Mouse (Mus musculus) CH12.LX (cell line): ENCODE measurements around the gene Eva1a. TPM values are rescaled to one million over a fixed set of nuclear protein-coding genes. Genes with fewer than 3 reads are reported as not detected.

ENCODE experiments used
- DNase-seq: peaks from one replicate; pipeline ENCODE4 v3.0.0-alpha.2; 2013; ENCODE audit errors: extremely low read depth
- H3K27ac ChIP-seq: 2 replicates; pipeline ENCODE4 v1.5.1; 2012; ENCODE audit warnings: low read depth, mild to moderate bottlenecking, control low read depth, moderate library complexity; ENCODE audit not compliant: insufficient read depth
- H3K27me3 ChIP-seq: replicated peaks from 2 replicates; pipeline ENCODE3; 2012; ENCODE audit warnings: inconsistent platforms
- H3K36me3 ChIP-seq, 2 experiments: replicated peaks in 1 of 2; 2 replicates each; pipeline versions ENCODE3 to v1.6.1; 2012; ENCODE audit warnings: inconsistent platforms in 1 of 2, low read length in 1 of 2, mild to moderate bottlenecking in 1 of 2, mixed read lengths in 1 of 2, moderate library complexity in 1 of 2; ENCODE audit not compliant: control insufficient read depth in 1 of 2, insufficient read depth in 1 of 2
- H3K4me1 ChIP-seq, 2 experiments: 2 replicates each; pipeline ENCODE4 v1.6.1; 2012; ENCODE audit warnings: inconsistent platforms in 1 of 2, moderate library complexity in 1 of 2; ENCODE audit not compliant: insufficient read depth in 2 of 2, control insufficient read depth in 1 of 2
- H3K4me2 ChIP-seq: 2 replicates; pipeline ENCODE4 v1.6.1; 2012; ENCODE audit warnings: low read depth, mild to moderate bottlenecking, control low read depth; ENCODE audit not compliant: poor library complexity, insufficient read depth, severe bottlenecking
- H3K4me3 ChIP-seq, 3 experiments: fragments of 150-350 bp in 1 of 3; sonication (generic) in 1 of 3; replicated peaks in 1 of 3; 2 replicates each; pipeline versions ENCODE3 to v1.5.1; 2011 to 2012; ENCODE audit warnings: low read depth in 2 of 3, low read length in 2 of 3, mild to moderate bottlenecking in 2 of 3, moderate library complexity in 2 of 3, control low read depth in 1 of 3, improper control_type of control experiment in 1 of 3, inconsistent platforms in 1 of 3, mixed read lengths in 1 of 3; ENCODE audit not compliant: poor library complexity in 1 of 3
- H3K79me2 ChIP-seq: replicated peaks from 2 replicates; pipeline ENCODE4 v1.6.1; 2012; ENCODE audit warnings: mild to moderate bottlenecking, moderate library complexity; ENCODE audit not compliant: control insufficient read depth, poor library complexity, insufficient read depth, severe bottlenecking; ENCODE audit errors: extremely low read depth
- H3K9ac ChIP-seq: 2 replicates; pipeline ENCODE4 v1.6.1; 2012; ENCODE audit warnings: low read depth, mild to moderate bottlenecking, control low read depth, moderate library complexity; ENCODE audit not compliant: insufficient read depth
- H3K9me3 ChIP-seq: replicated peaks from 2 replicates; pipeline ENCODE3; 2012; ENCODE audit warnings: low read length, inconsistent platforms, mixed read lengths
- BHLHE40 ChIP-seq: IDR thresholded peaks from 2 replicates; pipeline ENCODE4 v1.6.1; 2011; ENCODE audit warnings: mild to moderate bottlenecking, low read depth, low read length, improper control_type of control experiment
- CTCF ChIP-seq, 2 experiments: IDR thresholded peaks in 1 of 2; conservative IDR thresholded peaks in 1 of 2; 2 replicates each; pipeline ENCODE4 v1.5.1; 2011 to 2012; ENCODE audit warnings: low read depth in 2 of 2, low read length in 2 of 2, improper control_type of control experiment in 1 of 2, inconsistent platforms in 1 of 2, mild to moderate bottlenecking in 1 of 2, moderate library complexity in 1 of 2
- E2F4 ChIP-seq: IDR thresholded peaks from 2 replicates; pipeline ENCODE4 v1.6.1; 2011; ENCODE audit warnings: low read depth, low read length, improper control_type of control experiment; ENCODE audit not compliant: insufficient replicate concordance
- EP300 ChIP-seq: IDR thresholded peaks from 2 replicates; pipeline ENCODE4 v1.6.1; 2011; ENCODE audit warnings: low read length, improper control_type of control experiment
- HCFC1 ChIP-seq: IDR thresholded peaks from 2 replicates; pipeline ENCODE4 v1.6.1; 2012; ENCODE audit warnings: low read depth, mild to moderate bottlenecking, inconsistent platforms, low read length, improper control_type of control experiment
- IRF4 ChIP-seq: IDR thresholded peaks from 2 replicates; pipeline ENCODE4 v1.6.1; 2014; ENCODE audit warnings: low read depth, mild to moderate bottlenecking, inconsistent platforms, low read length, improper control_type of control experiment
- JUN ChIP-seq: IDR thresholded peaks from 2 replicates; pipeline ENCODE4 v1.6.1; 2011; ENCODE audit warnings: low read depth, mild to moderate bottlenecking, low read length, improper control_type of control experiment, moderate library complexity; ENCODE audit not compliant: insufficient read depth
- KAT2A ChIP-seq: IDR thresholded peaks from 2 replicates; pipeline ENCODE4 v1.6.1; 2012; ENCODE audit warnings: low read length, improper control_type of control experiment, inconsistent platforms; ENCODE audit not compliant: insufficient replicate concordance
- MAFK ChIP-seq: IDR thresholded peaks from 2 replicates; pipeline ENCODE4 v1.6.1; 2011; ENCODE audit warnings: low read length, improper control_type of control experiment; ENCODE audit not compliant: insufficient replicate concordance
- MAX ChIP-seq: IDR thresholded peaks from 2 replicates; pipeline ENCODE4 v1.6.1; 2011; ENCODE audit warnings: low read length, improper control_type of control experiment
- MAZ ChIP-seq: IDR thresholded peaks from 2 replicates; pipeline ENCODE4 v1.6.1; 2012; ENCODE audit warnings: low read depth, mild to moderate bottlenecking, inconsistent platforms, low read length, improper control_type of control experiment, moderate library complexity
- NELFE ChIP-seq: IDR thresholded peaks from 2 replicates; pipeline ENCODE4 v1.6.1; 2011; ENCODE audit warnings: low read depth, low read length, improper control_type of control experiment
- POLR2A ChIP-seq: IDR thresholded peaks from 2 replicates; pipeline ENCODE4 v1.6.1; 2011; ENCODE audit warnings: low read depth, mild to moderate bottlenecking, improper control_type of control experiment, low read length
- RAD21 ChIP-seq: IDR thresholded peaks from 2 replicates; pipeline ENCODE4 v1.6.1; 2011; ENCODE audit warnings: low read depth, mild to moderate bottlenecking, low read length, improper control_type of control experiment, moderate library complexity
- RCOR1 ChIP-seq: conservative IDR thresholded peaks from 2 replicates; pipeline ENCODE4 v1.6.1; 2012; ENCODE audit warnings: low read depth, mild to moderate bottlenecking, inconsistent platforms, low read length, improper control_type of control experiment
- SMC3 ChIP-seq: IDR thresholded peaks from 2 replicates; pipeline ENCODE4 v1.6.1; 2011; ENCODE audit warnings: low read depth, low read length, improper control_type of control experiment
- TBP ChIP-seq: conservative IDR thresholded peaks from 2 replicates; pipeline ENCODE4 v1.6.1; 2011; ENCODE audit warnings: low read depth, low read length, improper control_type of control experiment
- TCF12 ChIP-seq: IDR thresholded peaks from 2 replicates; pipeline ENCODE4 v1.6.1; 2014; ENCODE audit warnings: low read depth, mild to moderate bottlenecking, inconsistent platforms, low read length, improper control_type of control experiment
- UBTF ChIP-seq: IDR thresholded peaks from 2 replicates; pipeline ENCODE4 v1.6.1; 2012; ENCODE audit warnings: low read depth, mild to moderate bottlenecking, inconsistent platforms, low read length, improper control_type of control experiment, moderate library complexity
- USF1 ChIP-seq: IDR thresholded peaks from 2 replicates; pipeline ENCODE4 v1.6.1; 2014; ENCODE audit warnings: low read depth, mild to moderate bottlenecking, inconsistent platforms, low read length, improper control_type of control experiment
- USF2 ChIP-seq: conservative IDR thresholded peaks from 2 replicates; pipeline ENCODE4 v1.6.1; 2011; ENCODE audit warnings: low read depth, low read length, improper control_type of control experiment
- ZKSCAN1 ChIP-seq: IDR thresholded peaks from 2 replicates; pipeline ENCODE4 v1.6.1; 2012; ENCODE audit warnings: low read depth, inconsistent platforms, low read length, improper control_type of control experiment, borderline replicate concordance
- dilution Hi-C: fragments of 300-500 bp; cut with MboI; formaldehyde crosslinking; loops from 2 replicates; pipeline ENCODE4 v1.14.3; 2020; ENCODE audit warnings: low sequenced_read_pairs; ENCODE audit not compliant: extremely low pct_unique_long_range_greater_than_20kb, extremely low pct_ligation_motif_present
- in situ Hi-C: fragments of 300-500 bp; cut with MboI; formaldehyde crosslinking; loops from 3 replicates; pipeline ENCODE4 v1.14.3; 2019; ENCODE audit warnings: low sequenced_read_pairs, low pct_ligation_motif_present, low pct_unique_long_range_greater_than_20kb, mixed read lengths
- polyA plus RNA-seq: library from polyadenylated mRNA; unstranded; fragments of >175 nt; gene quantifications from 2 replicates; pipeline ENCODE4 v1.2.1, GENCODE M21; 2012; ENCODE audit warnings: low read depth; ENCODE audit not compliant: insufficient read length
- total RNA-seq, 2 experiments: library from RNA; depleted of rRNA; stranded (reverse); fragments of 300-350 nt in 1 of 2; fragments of >200 nt in 1 of 2; gene quantifications; 2 replicates each; pipeline ENCODE4 v1.2.3; 2012 to 2014

Gene Eva1a
- total and polyA plus RNA-seq, 3 experiments = not detected

- no peaks in the 10 kb centered on the region for H3K36me3 ChIP-seq
- dilution Hi-C loops = no loop called here
- TF ChIP-seq SMC3 (no peak), MAFK (no peak), EP300 (no peak)
- TF ChIP-seq, all 38 proteins: peak for 0
- H3K4me2 ChIP-seq = no peak overlapping the region
- H3K27me3 ChIP-seq = no peaks in the 10 kb centered on the region
- DNase-seq = no peak
- peaks cover 85% of the 10 kb centered on the region for H3K9me3 ChIP-seq
- H3K27ac ChIP-seq = no peak overlapping the region
- in situ Hi-C loops = no loop called here
- H3K9ac ChIP-seq = no peak overlapping the region
- no peak overlapping the region for H3K4me3 ChIP-seq
- H3K79me2 ChIP-seq = no peaks in the 10 kb centered on the region
- H3K4me1 ChIP-seq = no peaks in the 10 kb centered on the region
Observed at GRCm38 (mm10) chr6:82041488-82042295, 849 bp downstream of the Eva1a start.

GRCm38 (mm10) chr6:82042296-82043125 lies 1.7 kb downstream of the Eva1a start:
- Histone ChIP-seq H3K27me3 (no peaks in the 10 kb centered on the region), H3K27ac (no peak overlapping the region)
- dilution Hi-C loops = no loop called here
- TF ChIP-seq MAX = no peak
- TF ChIP-seq HCFC1 = no peak
- no peak for TF ChIP-seq RAD21
- no peak for TF ChIP-seq E2F4
- no peak for TF ChIP-seq UBTF
- TF ChIP-seq CTCF (conservative IDR thresholded peaks at IDR 0.05 in 1 of 2, IDR thresholded peaks at IDR 0.05 in 1 of 2; ENCODE audit: low read depth in 2 of 2, low read length in 2 of 2) = no peak
- no peak for TF ChIP-seq TBP
- TF ChIP-seq ZKSCAN1 = no peak
- no peak for TF ChIP-seq RCOR1
- no peak for TF ChIP-seq MAZ
- TF ChIP-seq USF1 = no peak
- TF ChIP-seq BHLHE40 = no peak
- TF ChIP-seq JUN = no peak
- TF ChIP-seq POLR2A = no peak
- TF ChIP-seq IRF4 = no peak
- no peak for TF ChIP-seq TCF12
- TF ChIP-seq KAT2A = no peak
- no peak for TF ChIP-seq NELFE
- TF ChIP-seq USF2 = no peak
- TF ChIP-seq, all 38 proteins: peak for 0
- Histone ChIP-seq H3K79me2 (no peaks in the 10 kb centered on the region), H3K36me3 (no peaks in the 10 kb centered on the region), H3K4me3 (no peak overlapping the region), H3K4me1 (no peaks in the 10 kb centered on the region), H3K9ac (no peak overlapping the region), H3K4me2 (no peak overlapping the region), H3K9me3 (peaks cover 83% of the 10 kb centered on the region)
- no peak for DNase-seq
- in situ Hi-C loops = no loop called here
